Mouse (Mus musculus) spleen, adult 2 months (tissue): ENCODE data around the gene Pkd1l3.

Experiments
- CTCF ChIP-seq: fragments of 200-500 bp; IDR thresholded peaks from 2 replicates; pipeline ENCODE4 v1.5.1; 2011; ENCODE audit warnings: mild to moderate bottlenecking, inconsistent platforms; ENCODE audit not compliant: insufficient read depth, insufficient read length, insufficient replicate concordance; ENCODE audit errors: extremely low read depth
- POLR2A ChIP-seq: fragments of 200-500 bp; IDR thresholded peaks from 2 replicates; pipeline ENCODE4 v1.6.1; 2011; ENCODE audit warnings: low read depth, low read length, inconsistent platforms

DNA sequence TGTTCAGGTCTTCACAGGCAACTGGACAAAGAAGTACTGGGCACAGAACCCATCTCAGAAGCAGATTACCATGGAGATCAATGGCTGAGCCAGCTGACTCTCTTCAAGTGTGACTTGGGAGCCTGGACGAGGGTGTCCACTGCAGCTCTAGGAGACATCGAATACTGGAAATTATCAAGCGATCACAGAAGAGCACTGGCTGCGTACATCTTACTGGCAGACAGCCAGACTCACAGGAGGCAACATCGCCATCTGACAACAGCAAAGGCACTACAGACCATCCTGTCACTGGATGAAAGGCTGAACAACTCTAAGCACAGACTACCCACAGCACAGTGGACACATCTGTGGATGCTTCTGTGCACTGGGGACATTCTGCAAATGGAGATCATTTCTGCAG lies 22.2 kb upstream of the Pkd1l3 start:
- TF ChIP-seq POLR2A: no peak
- no peak for TF ChIP-seq CTCF
